Comparison of ENCODE assay signal across 8 mouse cellular contexts in genomic region chr15:101240799-101241204, GRCm38 (mm10). TPM values are rescaled to one million over a fixed set of nuclear protein-coding genes. Genes with fewer than 3 reads are reported as not detected.
DNase-seq lines count a peak whose midpoint lies in the region; ATAC-seq and TF ChIP-seq lines count a peak whose summit lies in the region.

No protein-coding gene starts in this region.

- H3K9ac ChIP-seq in heart, embryonic 14.5 days (ENCODE audit: low read length): peak overlapping the region; percentile 62
- H3K9ac ChIP-seq in liver, embryonic 13.5 days: no peak overlapping the region
- no peak overlapping the region for H3K9ac ChIP-seq in stomach, postnatal 0 days (ENCODE audit: low read length)

- H3K4me1 ChIP-seq in heart, embryonic 14.5 days (ENCODE audit: control insufficient read depth in 2 of 2, insufficient read depth in 2 of 2, low read length in 2 of 2): peaks cover 22 to 40% of the 10 kb centered on the region in 2 experiments
- peaks cover 21% of the 10 kb centered on the region for H3K4me1 ChIP-seq in liver, embryonic 13.5 days (replicated peaks)
- peaks cover 3% of the 10 kb centered on the region; the same call in 1 of the 2 replicates for H3K4me1 ChIP-seq in stomach, postnatal 0 days (replicated peaks; ENCODE audit: control insufficient read depth, insufficient read depth)

- peak; percentile 82; the same call in 1 of the 2 replicates for TF ChIP-seq CTCF in brain, embryonic 14.5 days (IDR thresholded peaks at IDR 0.05; ENCODE audit: borderline replicate concordance, extremely low read depth, insufficient read depth, insufficient read length)
- TF ChIP-seq CTCF in stomach, postnatal 0 days (IDR thresholded peaks at IDR 0.05; ENCODE audit: low read depth): peak; percentile 97

- H3K36me3 ChIP-seq in heart, embryonic 14.5 days (ENCODE audit: control insufficient read depth, insufficient read depth, low read length): no peaks in the 10 kb centered on the region
- no peaks in the 10 kb centered on the region for H3K36me3 ChIP-seq in liver, embryonic 13.5 days
- no peaks in the 10 kb centered on the region for H3K36me3 ChIP-seq in stomach, postnatal 0 days (ENCODE audit: control insufficient read depth, insufficient read depth, low read length)

- no peak for TF ChIP-seq POLR2A in brain, embryonic 14.5 days (IDR thresholded peaks at IDR 0.05; ENCODE audit: borderline replicate concordance, extremely low read depth, insufficient read depth, insufficient read length, poor library complexity, severe bottlenecking)

- H3K4me2 ChIP-seq in heart, embryonic 14.5 days (ENCODE audit: low read length): peak overlapping the region; percentile 60
- H3K4me2 ChIP-seq in liver, embryonic 13.5 days: peak overlapping the region; percentile 33
- peak overlapping the region; percentile 51 for H3K4me2 ChIP-seq in stomach, postnatal 0 days (replicated peaks; ENCODE audit: low read depth)

- no peak for TF ChIP-seq EP300 in stomach, postnatal 0 days (optimal IDR thresholded peaks at IDR 0.05)

- no peaks in the 10 kb centered on the region for H3K9me3 ChIP-seq in heart, embryonic 14.5 days (ENCODE audit: control insufficient read depth, low read length)
- no peaks in the 10 kb centered on the region for H3K9me3 ChIP-seq in liver, embryonic 13.5 days (replicated peaks)
- no peaks in the 10 kb centered on the region for H3K9me3 ChIP-seq in stomach, postnatal 0 days (ENCODE audit: control insufficient read depth, low read length)

- peak overlapping the region; percentile 99 for H3K27ac ChIP-seq in heart, embryonic 14.5 days (replicated peaks in 1 of 2; ENCODE audit: control insufficient read depth in 1 of 2, insufficient read depth in 1 of 2, low read depth in 2 of 2, low read length in 2 of 2)
- no peak overlapping the region for H3K27ac ChIP-seq in liver, embryonic 13.5 days
- H3K27ac ChIP-seq in stomach, postnatal 0 days (replicated peaks): peak overlapping the region; percentile 45

- peak; percentile 89 for DNase-seq in CD4-positive helper T cell, adult 2 months (ENCODE audit: low read depth, low spot score)
- DNase-seq in brain, embryonic 14.5 days (ENCODE audit: low read depth): peak; percentile 90
- DNase-seq in kidney, postnatal 14 days: peak; percentile 91
- peak; percentile 62 for DNase-seq in liver, embryonic 13.5 days
- DNase-seq in neural tube, embryonic 10.5 days (ENCODE audit: extremely low spot score, low spot score): peak; percentile 82
- DNase-seq in stomach, postnatal 0 days (ENCODE audit: low spot score): peak; percentile 85

- 2% methylated on average over 10 of the region's 10 CpGs for WGBS in heart, embryonic 14.5 days
- 4% methylated on average over 10 of the region's 10 CpGs for WGBS in liver, embryonic 13.5 days (ENCODE audit: insufficient replicate concordance)
- 3% methylated on average over 10 of the region's 10 CpGs for WGBS in stomach, postnatal 0 days

- 0 out of 2 replicates have a peak, but pooled peaks have one; percentile 47 for ATAC-seq in erythroid progenitor cell, adult 5-6 weeks (replicated peaks; ENCODE audit: low FRiP score, poor library complexity, severe bottlenecking)
- ATAC-seq in heart, embryonic 14.5 days (ENCODE audit: insufficient number of reproducible peaks, insufficient read depth, low FRiP score, low read depth): peak; percentile 85
- ATAC-seq in liver, embryonic 13.5 days (ENCODE audit: low read depth): peak; percentile 56
- ATAC-seq in stomach, postnatal 0 days (ENCODE audit: low FRiP score, low TSS enrichment): peak; percentile 62

- H3K27me3 ChIP-seq in heart, embryonic 14.5 days (ENCODE audit: control insufficient read depth, insufficient read depth, low read length): no peaks in the 10 kb centered on the region
- H3K27me3 ChIP-seq in liver, embryonic 13.5 days: peaks cover 21% of the 10 kb centered on the region
- no peaks in the 10 kb centered on the region for H3K27me3 ChIP-seq in stomach, postnatal 0 days (ENCODE audit: control insufficient read depth, insufficient read depth, low read length)

- H3K4me3 ChIP-seq in heart, embryonic 14.5 days (ENCODE audit: control insufficient read depth in 1 of 2, insufficient read depth in 1 of 2, low read depth in 1 of 2, low read length in 2 of 2): peak overlapping the region; percentile 21 to 27
- H3K4me3 ChIP-seq in liver, embryonic 13.5 days (replicated peaks): no peak overlapping the region
- H3K4me3 ChIP-seq in stomach, postnatal 0 days (ENCODE audit: low read depth, low read length): no peak overlapping the region

RNA-seq across cellular contexts. Expression of gene Nr4a1, which starts 13.3 kb away (rescaled TPM):
- polyA plus RNA-seq in brain, embryonic 14.5 days (2012; rRNA removed): 5.4 and 10.5 TPM in 2 replicates
- 2.9 and 5.0 TPM in 2 replicates for total RNA-seq in erythroid progenitor cell, adult 5-6 weeks (2015; ENCODE audit: low replicate concordance)
- 1.0 and 9.4 TPM in 2 replicates for total RNA-seq in erythroid progenitor cell, adult 5-6 weeks (2017; ENCODE audit: low replicate concordance)
- polyA plus RNA-seq in heart, embryonic 14.5 days (2014; fragmentation: Nextera tagmentation; extraction: Ambion mirVana): 6.0 and 6.6 TPM in 2 replicates
- 0.43 and 0.56 TPM in 2 replicates for polyA plus RNA-seq in liver, embryonic 13.5 days (2015; fragmentation: Nextera tagmentation; extraction: Ambion mirVana)
- polyA plus RNA-seq in stomach, postnatal 0 days (2015; fragmentation: Nextera tagmentation; extraction: Ambion mirVana): 9.4 and 17.1 TPM in 2 replicates

RNA-seq across cellular contexts. Expression of gene Grasp, which starts 16.8 kb away (rescaled TPM):
- 4.9 and 6.5 TPM in 2 replicates for polyA plus RNA-seq in brain, embryonic 14.5 days (2012; rRNA removed)
- total RNA-seq in erythroid progenitor cell, adult 5-6 weeks (2015; ENCODE audit: low replicate concordance): not detected in 2 replicates
- total RNA-seq in erythroid progenitor cell, adult 5-6 weeks (2017; ENCODE audit: low replicate concordance): not detected in 2 replicates
- polyA plus RNA-seq in heart, embryonic 14.5 days (2014; fragmentation: Nextera tagmentation; extraction: Ambion mirVana): 3.8 and 5.5 TPM in 2 replicates
- 0.29 and 0.44 TPM in 2 replicates for polyA plus RNA-seq in liver, embryonic 13.5 days (2015; fragmentation: Nextera tagmentation; extraction: Ambion mirVana)
- polyA plus RNA-seq in stomach, postnatal 0 days (2015; fragmentation: Nextera tagmentation; extraction: Ambion mirVana): 2.0 TPM in 2 replicates

RNA-seq across cellular contexts. Expression of gene Atg101, which starts 43.3 kb away (rescaled TPM):
- 58.9 and 75.1 TPM in 2 replicates for polyA plus RNA-seq in brain, embryonic 14.5 days (2012; rRNA removed)
- total RNA-seq in erythroid progenitor cell, adult 5-6 weeks (2015; ENCODE audit: low replicate concordance): 1.4 TPM in 1 of 2 replicates, not detected in the other
- total RNA-seq in erythroid progenitor cell, adult 5-6 weeks (2017; ENCODE audit: low replicate concordance): 5.8 and 11.4 TPM in 2 replicates
- 49.5 and 50.4 TPM in 2 replicates for polyA plus RNA-seq in heart, embryonic 14.5 days (2014; fragmentation: Nextera tagmentation; extraction: Ambion mirVana)
- polyA plus RNA-seq in liver, embryonic 13.5 days (2015; fragmentation: Nextera tagmentation; extraction: Ambion mirVana): 29.6 and 31.7 TPM in 2 replicates
- 49.3 and 50.4 TPM in 2 replicates for polyA plus RNA-seq in stomach, postnatal 0 days (2015; fragmentation: Nextera tagmentation; extraction: Ambion mirVana)

RNA-seq across cellular contexts. Expression of gene 6030408B16Rik, which starts 52.2 kb away (rescaled TPM):
- polyA plus RNA-seq in brain, embryonic 14.5 days (2012; rRNA removed): 0.41 and 0.42 TPM in 2 replicates
- not detected in 2 replicates for total RNA-seq in erythroid progenitor cell, adult 5-6 weeks (2015; ENCODE audit: low replicate concordance)
- not detected in 2 replicates for total RNA-seq in erythroid progenitor cell, adult 5-6 weeks (2017; ENCODE audit: low replicate concordance)
- 0.85 and 1.8 TPM in 2 replicates for polyA plus RNA-seq in heart, embryonic 14.5 days (2014; fragmentation: Nextera tagmentation; extraction: Ambion mirVana)
- polyA plus RNA-seq in liver, embryonic 13.5 days (2015; fragmentation: Nextera tagmentation; extraction: Ambion mirVana): 0.13 and 0.22 TPM in 2 replicates
- polyA plus RNA-seq in stomach, postnatal 0 days (2015; fragmentation: Nextera tagmentation; extraction: Ambion mirVana): 2.4 TPM in 2 replicates

Comparison
In these comparisons a context has a peak if more than half of its experiments do, and no peak if none do; other contexts are left out.
1. H3K4me3 ChIP-seq: peak in heart, embryonic 14.5 days (2 of 2); none in liver, embryonic 13.5 days (single experiment) and stomach, postnatal 0 days (single experiment).
2. Peak in every context shown above with its lines, with median percentiles within 50 percentile points of each other: DNase-seq, ATAC-seq and H3K4me2 ChIP-seq.